Mouse (Mus musculus) heart, embryonic 15.5 days (tissue): ENCODE measurements around the gene Ccn6. TPM values are rescaled to one million over a fixed set of nuclear protein-coding genes. Genes with fewer than 3 reads are reported as not detected.

ENCODE experiments used
- ATAC-seq: fragments of 200-750 bp; cut with Nextera tagmentation; replicated peaks from 2 replicates; pipeline ENCODE4 v1.8.0; 2017; ENCODE audit warnings: low read depth, moderate TSS enrichment; ENCODE audit not compliant: insufficient number of reproducible peaks, insufficient read depth, low FRiP score
- H3K27ac ChIP-seq: fragments of 300-500 bp; sonication (generic); 2 replicates; pipeline ENCODE4 v1.5.1; 2015; ENCODE audit warnings: mild to moderate bottlenecking, inconsistent platforms
- H3K27me3 ChIP-seq: fragments of 300-500 bp; sonication (generic); 2 replicates; pipeline ENCODE4 v1.6.1; 2015; ENCODE audit warnings: inconsistent platforms
- H3K36me3 ChIP-seq: fragments of 300-500 bp; sonication (generic); 2 replicates; pipeline ENCODE4 v1.6.1; 2015; ENCODE audit warnings: mild to moderate bottlenecking, inconsistent platforms
- H3K4me1 ChIP-seq: fragments of 300-500 bp; sonication (generic); replicated peaks from 2 replicates; pipeline ENCODE4 v1.6.1; 2015; ENCODE audit warnings: inconsistent platforms
- H3K4me2 ChIP-seq: fragments of 300-500 bp; sonication (generic); 2 replicates; pipeline ENCODE4 v1.6.1; 2015; ENCODE audit warnings: inconsistent platforms, mild to moderate bottlenecking, moderate library complexity
- H3K4me3 ChIP-seq: fragments of 300-500 bp; sonication (generic); 2 replicates; pipeline ENCODE4 v1.5.1; 2015; ENCODE audit warnings: mild to moderate bottlenecking, inconsistent platforms
- H3K9ac ChIP-seq: fragments of 300-500 bp; sonication (generic); 2 replicates; pipeline ENCODE4 v1.6.1; 2015; ENCODE audit warnings: mild to moderate bottlenecking, inconsistent platforms
- H3K9me3 ChIP-seq: fragments of 300-500 bp; sonication (generic); replicated peaks from 2 replicates; pipeline ENCODE4 v1.6.1; 2016; ENCODE audit warnings: inconsistent platforms
- WGBS: fragments of 180-500 bp; shearing (Covaris S2); methylation state at CpG from one replicate; pipeline ENCODE4 v1.1.7; 2015; ENCODE audit warnings: mixed read lengths; 5-methylcytosine and 5-hydroxymethylcytosine counted together
- polyA plus RNA-seq: library from polyadenylated mRNA; unstranded; fragments of >200 nt; fragmentation: Nextera tagmentation; extraction: Ambion mirVana; gene quantifications from 2 replicates; pipeline ENCODE4 v1.2.1, GENCODE M21; 2015

The Ccn6 gene
- polyA plus RNA-seq, 1 experiment from 2014 or later = 0.16 TPM

- Histone ChIP-seq H3K9me3 (no peaks in the 10 kb centered on the region), H3K4me1 (peaks cover 4% of the 10 kb centered on the region; the same call in 1 of the 2 replicates), H3K4me3 (no peak overlapping the region), H3K27me3 (no peaks in the 10 kb centered on the region), H3K4me2 (no peak overlapping the region), H3K27ac (no peak overlapping the region), H3K9ac (no peak overlapping the region), H3K36me3 (no peaks in the 10 kb centered on the region)
- no peak for ATAC-seq
- WGBS = 57% methylated on average over 12 of the region's 12 CpGs
These were observed 5.3 kb downstream of the Ccn6 start for GRCm38 (mm10) chr10:39158306-39158705.

- Histone ChIP-seq H3K27ac (no peak overlapping the region), H3K9ac (no peak overlapping the region), H3K4me2 (no peak overlapping the region), H3K4me3 (no peak overlapping the region), H3K4me1 (no peaks in the 10 kb centered on the region), H3K27me3 (no peaks in the 10 kb centered on the region), H3K9me3 (no peaks in the 10 kb centered on the region), H3K36me3 (no peaks in the 10 kb centered on the region)
- WGBS = 92% methylated on average over 1 of the region's 1 CpGs
- ATAC-seq = no peak
These were observed 6.3 kb downstream of the Ccn6 start for GRCm38 (mm10) chr10:39157321-39157720.

GRCm38 (mm10) chr10:39156719-39157118 lies 6.9 kb downstream of the Ccn6 start:
- Histone ChIP-seq H3K4me2 (no peak overlapping the region), H3K9ac (no peak overlapping the region), H3K4me3 (no peak overlapping the region), H3K9me3 (no peaks in the 10 kb centered on the region), H3K27me3 (no peaks in the 10 kb centered on the region), H3K36me3 (no peaks in the 10 kb centered on the region), H3K4me1 (no peaks in the 10 kb centered on the region), H3K27ac (no peak overlapping the region)
- WGBS = 86% methylated on average over 5 of the region's 5 CpGs
- ATAC-seq = no peak

- H3K9ac ChIP-seq = no peak overlapping the region
- WGBS = 91% methylated on average over 12 of the region's 12 CpGs
- no peak overlapping the region for H3K4me2 ChIP-seq
- no peaks in the 10 kb centered on the region for H3K9me3 ChIP-seq
- no peak overlapping the region for H3K27ac ChIP-seq
- peaks cover 38% of the 10 kb centered on the region for H3K36me3 ChIP-seq
- no peak overlapping the region for H3K4me3 ChIP-seq
- ATAC-seq = no peak
- H3K4me1 ChIP-seq = no peaks in the 10 kb centered on the region
- no peaks in the 10 kb centered on the region for H3K27me3 ChIP-seq
These were observed 21.4 kb downstream of the Ccn6 start for GRCm38 (mm10) chr10:39142216-39142615.

- no peak overlapping the region for H3K4me2 ChIP-seq
- no peak overlapping the region for H3K27ac ChIP-seq
- no peak overlapping the region for H3K4me3 ChIP-seq
- no peak for ATAC-seq
- H3K4me1 ChIP-seq = no peaks in the 10 kb centered on the region
- H3K9ac ChIP-seq = no peak overlapping the region
- H3K9me3 ChIP-seq = no peaks in the 10 kb centered on the region
- no peaks in the 10 kb centered on the region for H3K27me3 ChIP-seq
- WGBS = 91% methylated on average over 2 of the region's 2 CpGs
- peaks cover 35% of the 10 kb centered on the region for H3K36me3 ChIP-seq
These were observed 22.2 kb downstream of the Ccn6 start for GRCm38 (mm10) chr10:39141401-39141800.

- no peak for ATAC-seq
- H3K4me3 ChIP-seq = no peak overlapping the region
- H3K9ac ChIP-seq = no peak overlapping the region
- H3K27me3 ChIP-seq = no peaks in the 10 kb centered on the region
- H3K4me1 ChIP-seq = no peaks in the 10 kb centered on the region
- H3K4me2 ChIP-seq = no peak overlapping the region
- H3K36me3 ChIP-seq = peaks cover 35% of the 10 kb centered on the region
- no peak overlapping the region for H3K27ac ChIP-seq
- 84% methylated on average over 14 of the region's 14 CpGs for WGBS
- H3K9me3 ChIP-seq = no peaks in the 10 kb centered on the region
These were observed 22.8 kb downstream of the Ccn6 start for GRCm38 (mm10) chr10:39140843-39141242.

GRCm38 (mm10) chr10:39138761-39139160 lies 24.8 kb downstream of the Ccn6 start:
- WGBS = 81% methylated on average over 6 of the region's 6 CpGs
- H3K9ac ChIP-seq = no peak overlapping the region
- H3K4me2 ChIP-seq = no peak overlapping the region
- H3K9me3 ChIP-seq = no peaks in the 10 kb centered on the region
- no peak for ATAC-seq
- H3K4me3 ChIP-seq = no peak overlapping the region
- no peaks in the 10 kb centered on the region for H3K27me3 ChIP-seq
- no peak overlapping the region for H3K27ac ChIP-seq
- H3K36me3 ChIP-seq = peaks cover 25% of the 10 kb centered on the region
- H3K4me1 ChIP-seq = peaks cover 6% of the 10 kb centered on the region

GRCm38 (mm10) chr10:39137766-39138165 lies 25.8 kb downstream of the Ccn6 start:
- H3K4me2 ChIP-seq = no peak overlapping the region
- H3K27me3 ChIP-seq = no peaks in the 10 kb centered on the region
- no peak for ATAC-seq
- no peaks in the 10 kb centered on the region for H3K9me3 ChIP-seq
- no peak overlapping the region for H3K4me3 ChIP-seq
- peaks cover 20% of the 10 kb centered on the region for H3K36me3 ChIP-seq
- H3K9ac ChIP-seq = no peak overlapping the region
- no peak overlapping the region for H3K27ac ChIP-seq
- H3K4me1 ChIP-seq = peaks cover 10% of the 10 kb centered on the region
- 64% methylated on average over 3 of the region's 3 CpGs for whole genome bisulfite sequencing

- peak within 1 kb of the TSS; percentile 83 for H3K4me2 ChIP-seq
- ATAC-seq = peak; percentile 83
- peaks cover 10% of the 10 kb centered on the region for H3K4me1 ChIP-seq
- no peak within 1 kb of the TSS for H3K27ac ChIP-seq
- peaks cover 7% of the 10 kb centered on the region; the same call in 1 of the 2 replicates for H3K36me3 ChIP-seq
- peak within 1 kb of the TSS; percentile 76 for H3K4me3 ChIP-seq
- H3K27me3 ChIP-seq = no peaks in the 10 kb centered on the region
- peak within 1 kb of the TSS; percentile 63 for H3K9ac ChIP-seq
- 3% methylated on average over 45 of the region's 47 CpGs for WGBS
- H3K9me3 ChIP-seq = no peaks in the 10 kb centered on the region
These were observed 29.9 kb downstream of the Ccn6 start, which contains the start of the genes Fam229b and Tube1 for GRCm38 (mm10) chr10:39133462-39134310. Gene Fam229b, minus strand, starts transcription at chr10:39133914. Gene Tube1, plus strand, starts transcription at chr10:39133976.

- ATAC-seq = no peak
- WGBS = 27% methylated on average over 4 of the region's 4 CpGs
- no peaks in the 10 kb centered on the region for H3K4me1 ChIP-seq
These were observed 42.2 kb downstream of the Ccn6 start for GRCm38 (mm10) chr10:39121412-39121811.

GRCm38 (mm10) chr10:39109489-39109874 lies 54.1 kb downstream of the Ccn6 start:
- H3K4me3 ChIP-seq = no peak overlapping the region
- H3K27ac ChIP-seq = no peak overlapping the region
- peaks cover 58% of the 10 kb centered on the region for H3K36me3 ChIP-seq
- no peaks in the 10 kb centered on the region for H3K9me3 ChIP-seq
- no peak for ATAC-seq
- 76% methylated on average over 4 of the region's 4 CpGs for WGBS
- H3K9ac ChIP-seq = no peak overlapping the region
- no peaks in the 10 kb centered on the region for H3K27me3 ChIP-seq
- H3K4me1 ChIP-seq = no peaks in the 10 kb centered on the region
- H3K4me2 ChIP-seq = no peak overlapping the region

More at GRCm38 (mm10) chr10:39121412-39121811, 42.2 kb downstream of the Ccn6 start:
- H3K27me3 ChIP-seq = no peaks in the 10 kb centered on the region
- no peak overlapping the region for H3K4me3 ChIP-seq
- no peak overlapping the region for H3K9ac ChIP-seq
- H3K27ac ChIP-seq = no peak overlapping the region
- H3K36me3 ChIP-seq = no peaks in the 10 kb centered on the region
- no peaks in the 10 kb centered on the region for H3K9me3 ChIP-seq
- no peak overlapping the region for H3K4me2 ChIP-seq
